Mouse (Mus musculus): ENCODE data around the gene Sema3f. TPM values are rescaled to one million over a fixed set of nuclear protein-coding genes. Genes with fewer than 3 reads are reported as not detected.

Gene Sema3f
- 21.2 and 22.3 TPM in 2 replicates for polyA plus RNA-seq (2012; rRNA removed)

DNA sequence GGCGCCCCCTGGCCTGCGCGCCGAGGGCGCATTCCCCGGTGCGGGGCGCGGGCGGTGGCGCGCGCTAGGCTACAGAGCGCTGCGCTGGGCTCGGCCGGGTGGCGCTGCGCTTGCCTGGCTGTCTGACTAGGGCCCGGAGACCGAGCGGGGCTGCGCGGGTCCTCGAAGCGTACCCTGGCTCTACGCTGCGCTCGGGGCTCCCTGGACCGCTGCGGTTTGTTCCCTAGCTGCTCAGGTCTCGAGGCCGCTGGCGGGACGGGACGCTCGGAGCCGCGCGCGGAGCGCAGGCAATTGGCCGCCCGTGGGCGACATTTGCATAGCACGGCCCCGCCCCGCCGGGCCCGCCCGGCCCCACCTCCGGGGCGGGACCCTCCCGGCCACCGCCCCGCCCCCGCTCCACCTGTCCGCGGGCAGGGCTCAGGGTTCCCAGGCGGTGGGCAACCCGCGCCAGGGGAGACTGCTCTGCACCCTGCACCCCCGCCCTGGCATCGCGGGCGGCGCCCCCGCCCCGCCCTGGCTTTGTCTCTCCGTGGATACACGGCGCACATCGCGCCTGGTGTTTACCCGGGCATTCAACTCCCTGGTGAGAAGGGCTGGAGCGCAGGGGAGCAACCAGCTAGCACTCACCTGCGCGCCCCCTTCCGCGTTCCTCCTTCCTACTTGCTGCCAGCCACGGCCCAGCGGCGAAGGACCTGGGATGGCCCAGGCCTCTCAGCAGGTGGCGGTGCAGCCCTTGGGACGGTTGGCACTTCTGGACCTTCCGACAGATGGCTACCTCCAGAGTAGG is at the start of gene Sema3f:
Sema3f (minus strand) TSS at position 779 of the 787 bp plus-strand sequence.
- peak in 1 of 2 experiments; percentile 57 for DNase-seq (ENCODE audit: extremely low spot score in 1 of 2, low spot score in 1 of 2)

GRCm38 (mm10) chr9:107759593-107759992 is 49.3 kb upstream of the Sema3f start:
- no peak for DNase-seq (ENCODE audit: extremely low spot score in 1 of 2, low spot score in 1 of 2)

DNA sequence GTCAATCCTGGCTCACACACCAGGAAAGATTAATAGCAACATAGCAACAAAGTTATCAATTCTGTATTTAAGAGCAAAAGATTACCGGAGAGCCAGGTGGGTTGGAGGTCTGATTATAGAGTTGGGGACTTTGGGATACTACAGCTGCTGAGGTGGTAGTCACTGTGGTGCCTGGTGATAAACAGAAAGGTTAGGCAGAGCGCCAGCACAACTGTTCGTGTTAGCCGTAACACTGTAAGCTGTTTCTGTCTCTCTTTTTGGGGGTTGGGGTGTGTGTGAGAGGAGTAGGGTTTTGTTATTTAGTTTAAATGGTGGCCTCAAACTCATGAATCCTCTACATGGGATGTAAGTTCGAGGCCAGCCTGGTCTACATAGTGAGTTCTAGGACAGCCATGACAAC is 40.1 kb upstream of the Sema3f start:
- DNase-seq (ENCODE audit: extremely low spot score in 1 of 2, low spot score in 1 of 2): no peak

DNA sequence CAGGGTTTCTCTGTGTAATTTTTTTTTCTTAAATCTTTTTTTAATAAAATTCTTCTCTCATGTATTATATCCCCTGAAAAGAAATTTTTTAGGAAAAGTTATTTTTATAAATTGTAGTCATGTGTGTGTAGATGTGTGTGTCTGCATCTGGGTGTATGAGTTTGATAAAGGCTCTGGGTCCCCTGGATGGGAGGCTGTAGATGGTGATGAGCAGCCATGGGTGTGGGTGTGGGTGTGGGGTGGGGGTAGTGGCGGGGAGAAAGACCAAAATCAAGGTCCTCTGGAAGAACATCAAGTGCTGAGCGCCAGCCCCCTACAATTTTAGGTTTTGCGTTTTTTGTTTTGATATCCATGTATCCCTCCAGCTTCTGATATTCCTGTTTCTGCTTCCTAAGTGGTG is 37.8 kb upstream of the Sema3f start:
- no peak for DNase-seq (ENCODE audit: extremely low spot score in 1 of 2, low spot score in 1 of 2)

DNA sequence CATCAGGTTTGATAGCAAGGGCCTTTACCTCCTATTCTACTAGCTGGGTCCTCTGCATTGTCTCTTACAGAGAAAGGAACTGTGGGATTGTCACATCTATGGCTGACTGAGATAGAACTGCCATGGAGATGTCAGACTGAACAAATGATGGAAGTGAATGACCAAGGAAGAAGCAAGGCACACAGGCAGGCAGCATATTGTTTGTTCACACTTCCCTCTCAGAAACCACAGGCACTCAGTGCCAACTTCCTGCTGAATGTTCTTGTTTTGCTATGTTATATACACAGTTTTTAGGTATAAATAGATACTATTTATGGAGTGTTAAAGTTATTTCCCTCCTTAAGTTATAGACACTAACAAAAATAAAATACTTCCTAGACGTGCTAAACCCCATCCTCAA is 37.0 kb upstream of the Sema3f start:
- DNase-seq (ENCODE audit: extremely low spot score in 1 of 2, low spot score in 1 of 2): no peak

DNA sequence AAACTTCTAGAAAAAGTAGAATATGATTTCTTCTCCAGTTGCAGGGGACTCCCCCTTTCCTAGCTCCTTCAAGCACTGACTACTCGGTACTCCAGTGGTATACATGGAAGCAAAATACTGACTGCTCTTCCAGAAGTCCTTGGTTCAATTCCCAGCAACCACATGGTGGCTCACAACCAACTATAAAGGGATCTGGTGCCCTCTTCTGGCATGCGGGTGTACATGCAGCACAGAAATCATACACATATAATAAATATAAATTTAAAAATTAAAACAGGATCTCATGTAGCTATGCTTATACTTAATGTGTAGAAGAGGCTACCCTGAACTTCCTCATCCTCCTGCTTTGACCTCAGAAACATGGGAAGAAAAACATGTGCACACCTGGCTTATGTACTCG is 36.4 kb upstream of the Sema3f start:
- DNase-seq (ENCODE audit: extremely low spot score in 1 of 2, low spot score in 1 of 2): no peak

DNA sequence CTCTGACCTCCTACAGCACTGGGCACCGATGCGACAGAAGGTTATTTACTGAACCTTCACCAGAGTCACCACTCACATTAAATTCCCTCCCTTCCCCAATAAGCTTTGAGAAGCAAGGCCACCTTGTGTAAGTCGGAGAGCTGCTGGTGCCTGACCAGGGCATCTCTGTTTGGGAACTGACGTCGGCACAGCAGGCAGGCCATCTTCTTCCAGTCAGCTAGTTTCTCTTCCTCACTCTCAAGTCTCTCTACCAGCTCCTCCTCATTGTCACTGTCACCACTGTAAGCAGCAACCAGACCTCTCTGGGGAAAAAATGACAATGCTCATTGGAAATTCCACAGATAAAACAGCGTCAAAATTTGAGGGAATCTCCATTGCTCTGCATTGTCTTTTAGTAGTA is 33.8 kb upstream of the Sema3f start:
- no peak for DNase-seq (ENCODE audit: extremely low spot score in 1 of 2, low spot score in 1 of 2)

- peak; percentile 22 to 25 for DNase-seq (ENCODE audit: extremely low spot score in 1 of 2, low spot score in 1 of 2)
Measured at GRCm38 (mm10) chr9:107738841-107739202, 28.5 kb upstream of the Sema3f start.

DNA sequence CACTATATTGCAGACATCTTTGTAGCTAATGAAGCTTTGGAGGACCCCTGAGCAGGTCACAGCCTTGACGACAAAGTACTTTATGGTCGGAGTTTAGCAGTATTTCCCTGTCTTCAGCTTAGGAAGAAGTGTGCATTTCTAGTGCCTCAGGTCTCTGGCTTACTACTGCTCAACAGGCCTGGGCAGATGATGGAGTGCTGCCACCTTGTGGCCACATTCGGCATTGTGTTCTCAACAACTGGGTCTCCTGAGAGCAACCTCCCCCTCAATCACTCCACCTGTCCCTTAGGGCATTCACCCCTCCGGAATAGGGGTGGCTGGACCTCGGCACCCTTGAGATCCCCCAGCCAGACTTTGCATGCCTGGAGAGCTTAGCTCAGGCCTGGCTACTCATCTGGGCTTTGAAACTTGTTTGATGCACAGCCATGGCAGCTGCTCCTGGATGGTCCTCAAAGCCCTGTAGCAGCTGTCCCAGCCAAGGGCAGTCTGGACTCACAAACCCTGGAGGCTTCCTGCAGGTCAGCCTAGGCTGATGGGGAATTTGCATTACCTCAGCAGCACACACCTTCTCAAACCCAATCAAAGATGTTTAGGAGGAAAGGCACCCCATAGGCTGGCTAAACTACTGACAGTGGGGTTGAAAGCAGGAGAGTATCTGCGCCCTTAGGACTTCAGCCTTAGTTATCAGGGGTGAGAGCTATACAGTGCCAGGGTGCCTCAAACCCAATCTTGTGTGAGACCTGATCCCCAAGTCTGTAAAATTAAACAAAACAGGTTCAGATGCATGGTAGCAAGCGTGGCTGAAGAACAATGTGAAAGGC is 28.0 kb upstream of the Sema3f start:
- peak; percentile 76 to 96 for DNase-seq (ENCODE audit: extremely low spot score in 1 of 2, low spot score in 1 of 2)

GRCm38 (mm10) chr9:107736185-107736485 is 25.9 kb upstream of the Sema3f start:
- no peak for DNase-seq (ENCODE audit: extremely low spot score in 1 of 2, low spot score in 1 of 2)

GRCm38 (mm10) chr9:107735356-107736184 is 25.3 kb upstream of the Sema3f start:
- DNase-seq (ENCODE audit: extremely low spot score in 1 of 2, low spot score in 1 of 2): no peak

GRCm38 (mm10) chr9:107734567-107734971 is 24.3 kb upstream of the Sema3f start:
- no peak for DNase-seq (ENCODE audit: extremely low spot score in 1 of 2, low spot score in 1 of 2)

DNA sequence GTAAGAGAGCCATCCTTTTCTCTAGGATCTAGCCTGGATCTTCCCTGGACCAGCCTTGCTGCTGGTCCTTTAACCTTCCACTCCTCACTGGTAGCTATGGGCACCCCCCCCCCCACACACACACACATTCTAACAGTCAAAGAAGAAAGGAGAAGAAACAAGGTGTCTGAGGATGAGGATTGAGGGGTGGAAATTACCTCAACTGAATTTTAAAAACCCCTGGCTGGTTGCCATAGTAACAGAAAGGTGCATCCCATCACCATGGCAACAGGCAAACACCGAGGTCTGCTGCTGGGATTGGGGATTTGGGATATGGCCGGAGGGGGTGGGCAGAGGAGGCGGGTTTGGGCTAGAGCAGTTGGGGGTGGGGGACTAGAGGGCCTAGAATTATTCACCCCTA is 19.4 kb upstream of the Sema3f start:
- DNase-seq (ENCODE audit: extremely low spot score in 1 of 2, low spot score in 1 of 2): no peak

DNA sequence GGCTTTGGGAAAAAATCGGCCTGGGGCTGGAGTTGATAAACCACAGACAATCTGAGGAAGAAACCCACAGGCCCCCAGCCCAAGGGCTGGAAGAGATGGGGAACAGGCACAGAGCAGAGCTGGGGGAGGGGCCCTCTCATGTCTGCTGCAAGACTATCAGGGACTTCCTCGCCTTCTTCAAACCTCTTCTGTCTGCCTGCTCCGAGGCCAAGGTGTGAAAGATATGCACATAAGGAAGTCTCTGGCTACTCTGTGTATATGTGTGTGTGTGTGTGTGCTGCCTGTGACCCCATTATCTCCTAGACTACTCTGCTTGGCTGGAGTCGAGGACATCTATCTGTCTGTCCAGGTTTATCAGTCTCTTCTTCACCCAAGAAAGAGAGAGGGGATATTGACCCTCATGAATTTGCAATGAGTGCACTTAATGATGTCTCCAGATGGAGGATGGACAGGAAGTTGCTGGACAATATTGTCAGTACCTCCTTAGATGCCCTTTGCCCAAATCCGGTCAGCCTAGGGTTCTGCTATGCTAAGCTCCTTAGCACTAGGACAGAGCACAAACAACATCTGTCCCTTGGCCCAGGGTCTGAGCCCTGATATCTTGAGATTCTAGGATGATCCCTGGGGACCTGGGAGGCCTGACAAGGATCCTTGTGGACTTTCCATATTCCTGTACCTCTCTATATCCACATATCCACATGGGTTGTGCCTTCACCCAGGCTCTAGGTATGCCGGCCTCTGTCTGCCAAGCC is 18.8 kb upstream of the Sema3f start:
- no peak for DNase-seq (ENCODE audit: extremely low spot score in 1 of 2, low spot score in 1 of 2)

DNA sequence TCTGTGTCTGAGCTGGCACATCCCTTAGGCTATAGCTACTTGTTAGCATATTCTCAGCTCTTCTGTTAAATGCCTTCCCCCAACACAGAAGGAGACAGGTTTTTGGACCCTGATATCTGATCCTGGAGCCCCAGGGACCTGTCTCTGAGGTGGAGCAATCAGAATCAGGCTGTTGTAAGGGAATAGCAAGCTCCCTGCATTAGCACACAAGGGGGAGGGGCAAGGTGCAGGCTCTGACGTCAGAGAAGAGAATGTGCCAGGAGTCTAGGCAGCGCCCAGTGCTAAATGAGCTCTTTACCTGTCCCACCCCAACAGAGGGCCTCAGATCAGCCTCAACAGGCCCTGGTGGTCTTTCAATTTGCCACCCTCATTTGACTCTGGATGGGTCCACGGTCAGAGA is 16.8 kb upstream of the Sema3f start:
- no peak for DNase-seq (ENCODE audit: extremely low spot score in 1 of 2, low spot score in 1 of 2)

DNA sequence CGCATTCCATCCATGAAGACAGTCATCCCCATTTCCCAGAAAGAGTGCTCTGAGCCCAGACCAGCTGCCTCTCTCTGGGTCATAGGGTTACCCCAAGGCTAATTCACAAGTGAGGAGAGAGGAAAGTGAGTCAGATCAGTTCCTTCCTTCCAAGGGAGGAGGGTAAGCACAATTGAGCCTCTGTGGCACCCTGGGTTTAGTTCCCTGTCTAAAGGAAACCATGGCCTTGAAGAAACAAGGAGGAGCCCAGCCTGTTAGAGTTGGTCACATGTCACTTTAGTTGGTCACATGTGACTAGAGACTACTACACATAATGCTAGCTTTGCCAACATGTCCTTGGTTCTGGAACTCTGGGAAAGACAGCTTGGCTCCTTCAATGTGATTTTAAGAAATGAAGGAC is 14.5 kb upstream of the Sema3f start:
- no peak for DNase-seq (ENCODE audit: extremely low spot score in 1 of 2, low spot score in 1 of 2)

DNA sequence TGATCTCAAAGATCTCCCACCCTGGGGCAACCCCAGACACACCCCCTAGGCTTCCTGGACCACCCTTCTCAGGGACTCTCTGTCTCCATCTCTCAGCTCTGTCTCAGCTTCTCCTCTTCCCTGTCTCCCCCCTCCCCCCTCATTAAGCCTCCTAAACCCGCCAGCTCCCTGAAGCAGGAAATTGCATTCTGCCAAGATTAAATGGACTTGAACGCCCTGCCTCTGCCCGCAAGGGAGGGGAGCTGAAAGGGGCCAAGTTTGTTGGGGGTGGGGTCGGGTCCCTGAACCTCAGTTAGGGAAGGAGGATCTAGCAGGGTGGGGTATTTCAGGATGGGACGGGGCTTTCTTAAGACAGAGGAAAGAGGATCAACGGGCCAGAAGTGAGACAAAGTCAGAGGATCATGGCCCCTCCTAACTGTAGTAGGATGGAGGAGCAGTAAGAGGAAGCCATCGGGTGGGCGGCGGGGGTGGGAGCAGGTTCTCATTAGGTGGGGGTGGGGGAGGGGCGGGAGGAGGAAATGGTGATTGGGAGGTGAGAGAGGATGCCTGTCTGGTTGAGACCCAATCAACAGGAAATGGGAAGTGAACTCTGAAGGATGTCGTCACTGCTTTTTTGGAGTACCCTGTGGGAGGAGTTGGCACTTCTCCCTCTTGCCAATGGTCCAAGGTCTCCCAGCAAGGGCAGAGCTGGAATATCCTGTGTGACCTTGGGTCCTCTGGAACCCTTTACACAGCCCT is 13.7 kb upstream of the Sema3f start:
- DNase-seq (ENCODE audit: extremely low spot score in 1 of 2, low spot score in 1 of 2): no peak

DNA sequence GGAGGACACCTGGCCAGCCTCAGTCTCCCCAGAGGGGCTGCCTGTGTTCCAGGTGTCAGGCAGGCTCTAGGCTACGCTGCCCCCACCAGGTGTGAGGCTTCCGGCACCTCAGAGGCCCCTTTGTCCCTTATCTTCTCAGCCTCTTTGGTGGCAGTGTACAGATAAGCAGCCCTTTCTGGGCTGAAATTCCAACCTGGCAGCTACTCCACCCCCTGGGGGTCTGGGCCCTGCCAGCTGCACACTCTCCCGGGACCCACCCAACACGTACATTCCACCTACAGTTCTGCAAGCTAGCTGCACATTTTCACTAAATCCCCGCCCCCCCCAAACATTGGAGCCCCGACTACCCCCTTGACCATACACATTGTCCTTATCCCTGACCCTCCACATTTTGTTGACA is 13.0 kb upstream of the Sema3f start:
- DNase-seq (ENCODE audit: extremely low spot score in 1 of 2, low spot score in 1 of 2): no peak

DNA sequence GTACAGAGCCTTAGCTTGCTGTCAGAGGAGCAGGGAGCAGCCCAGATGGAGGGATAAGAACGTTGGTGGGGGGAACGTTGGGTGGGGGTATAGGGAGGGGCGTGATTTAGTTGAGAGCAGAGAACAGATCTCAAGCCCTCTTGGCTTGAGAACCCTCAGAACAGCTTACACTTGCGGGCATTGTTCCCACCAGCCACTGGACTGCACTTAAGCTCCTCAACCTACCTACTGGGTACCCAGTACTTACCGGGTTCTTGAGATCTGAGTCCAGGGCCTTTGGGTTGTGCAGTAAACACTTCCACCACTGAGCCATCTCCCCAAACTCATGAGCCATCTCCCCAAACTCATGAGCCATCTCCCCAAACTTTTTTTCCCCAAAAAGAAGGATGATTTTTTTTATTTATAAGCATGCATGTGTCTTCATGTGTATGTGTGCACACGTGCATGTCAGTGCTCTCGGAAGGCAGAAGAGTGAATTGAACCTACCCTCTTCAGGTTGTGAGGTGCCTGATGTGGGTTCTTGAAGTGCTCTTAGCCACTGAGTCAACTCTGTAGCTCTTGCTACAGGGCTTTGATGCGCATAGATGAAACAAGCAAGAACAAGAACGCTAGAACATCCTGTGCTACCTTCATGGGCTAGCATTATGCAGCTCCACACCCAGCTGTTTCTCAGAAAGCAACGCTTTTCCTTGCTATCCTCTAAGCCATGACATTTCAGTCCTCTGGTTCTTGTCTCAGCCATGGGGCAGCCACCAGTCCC is 8.7 kb upstream of the Sema3f start:
- DNase-seq (ENCODE audit: extremely low spot score in 1 of 2, low spot score in 1 of 2): no peak
